Mouse (Mus musculus) heart, postnatal 0 days (tissue): ENCODE data around the gene Snx7. TPM values are rescaled to one million over a fixed set of nuclear protein-coding genes. Genes with fewer than 3 reads are reported as not detected.

ENCODE experiments used
- ATAC-seq: fragments of 200-750 bp; cut with Nextera tagmentation; 2 replicates; pipeline ENCODE4 v1.8.0; 2017; ENCODE audit warnings: low read depth, moderate number of reproducible peaks, moderate library complexity; ENCODE audit not compliant: insufficient read depth
- DNase-seq: peaks from one replicate; pipeline ENCODE4 v3.0.0-alpha.2; 2016; ENCODE audit warnings: low spot score
- H3K27ac ChIP-seq: fragments of 300-500 bp; sonication (generic); 2 replicates; pipeline ENCODE4 v1.5.1; 2014; ENCODE audit warnings: low read depth, mild to moderate bottlenecking
- H3K27me3 ChIP-seq: fragments of 300-500 bp; sonication (generic); 2 replicates; pipeline ENCODE4 v1.6.1; 2014; ENCODE audit warnings: low read length, mixed read lengths; ENCODE audit not compliant: control insufficient read depth, insufficient read depth
- H3K36me3 ChIP-seq: fragments of 300-500 bp; sonication (generic); replicated peaks from 2 replicates; pipeline ENCODE4 v1.6.1; 2014; ENCODE audit warnings: low read length, mixed read lengths; ENCODE audit not compliant: control insufficient read depth, insufficient read depth
- H3K4me1 ChIP-seq: fragments of 300-500 bp; sonication (generic); 2 replicates; pipeline ENCODE4 v1.6.1; 2014; ENCODE audit warnings: antibody characterized with exemption; ENCODE audit not compliant: control insufficient read depth, insufficient read depth
- H3K4me2 ChIP-seq: fragments of 300-500 bp; sonication (generic); 2 replicates; pipeline ENCODE4 v1.6.1; 2014; ENCODE audit warnings: low read depth, mild to moderate bottlenecking, low read length, moderate library complexity
- H3K4me3 ChIP-seq: fragments of 300-500 bp; sonication (generic); 2 replicates; pipeline ENCODE4 v1.5.1; 2014; ENCODE audit warnings: low read depth, low read length
- H3K9ac ChIP-seq: fragments of 300-500 bp; sonication (generic); replicated peaks from 2 replicates; pipeline ENCODE4 v1.6.1; 2014; ENCODE audit warnings: low read depth, low read length, mixed read lengths
- H3K9me3 ChIP-seq: fragments of 300-500 bp; sonication (generic); replicated peaks from 2 replicates; pipeline ENCODE4 v1.6.1; 2016; ENCODE audit warnings: low read length; ENCODE audit not compliant: control insufficient read depth
- CTCF ChIP-seq: IDR thresholded peaks from 2 replicates; pipeline ENCODE4 v1.5.1; 2016; ENCODE audit warnings: antibody characterized with exemption, control low read depth, low read depth
- EP300 ChIP-seq: IDR thresholded peaks from 2 replicates; pipeline ENCODE4 v1.6.1; 2016; ENCODE audit warnings: antibody characterized with exemption, low read depth
- WGBS: fragments of 180-500 bp; shearing (Covaris S2); extraction: QIAGEN DNeasy Blood & Tissue Kit; methylation state at CpG from one replicate; pipeline ENCODE4 v1.1.7; 2014; 5-methylcytosine and 5-hydroxymethylcytosine counted together
- polyA plus RNA-seq: library from polyadenylated mRNA; unstranded; fragments of >200 nt; fragmentation: Nextera tagmentation; extraction: Ambion mirVana; gene quantifications from 2 replicates; pipeline ENCODE4 v1.2.1, GENCODE M21; 2015
- total RNA-seq: library from RNA; depleted of rRNA; stranded (reverse); fragments of >200 nt; gene quantifications from 2 replicates; pipeline ENCODE4 v1.2.3, GENCODE M21; 2014; ENCODE audit warnings: low replicate concordance

The Snx7 gene
- total and polyA plus RNA-seq, 2 experiments from 2014 or later: 19.3 to 28.5 TPM

GRCm38 (mm10) chr3:117788800-117789693 lies 79.7 kb downstream of the Snx7 start:
- Histone ChIP-seq H3K9me3 (no peaks in the 10 kb centered on the region), H3K4me1 (no peaks in the 10 kb centered on the region), H3K27me3 (no peaks in the 10 kb centered on the region), H3K27ac (no peak overlapping the region), H3K4me2 (no peak overlapping the region), H3K36me3 (no peaks in the 10 kb centered on the region), H3K9ac (no peak overlapping the region), H3K4me3 (no peak overlapping the region)
- peak; percentile 49 for TF ChIP-seq CTCF
- TF ChIP-seq EP300: no peak
- no peak for ATAC-seq
- DNase-seq: peak; percentile 19
- 68% methylated on average over 14 of the region's 14 CpGs for WGBS

DNA sequence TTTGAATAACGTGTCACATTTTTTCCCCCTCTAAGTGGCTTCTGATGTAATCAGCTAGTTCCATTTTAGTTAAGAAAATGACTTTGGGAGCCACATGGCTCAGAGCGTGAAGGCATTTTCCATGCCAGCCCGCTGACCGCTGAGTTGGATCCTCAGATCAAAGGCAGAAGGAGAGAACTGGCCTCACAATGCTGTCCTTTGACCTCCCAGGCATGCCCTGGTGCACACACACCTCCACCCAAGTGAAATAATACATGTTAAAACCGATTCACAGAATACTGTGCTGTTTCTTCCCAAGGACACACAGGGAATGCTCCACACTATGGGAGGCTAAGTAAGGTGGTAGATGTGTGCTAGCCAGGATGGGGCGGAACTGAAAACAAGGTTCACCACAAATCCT lies 81.5 kb downstream of the Snx7 start:
- DNase-seq (no peak), ATAC-seq (no peak)
- no peaks in the 10 kb centered on the region for H3K9me3 ChIP-seq
- no peaks in the 10 kb centered on the region for H3K4me1 ChIP-seq
- H3K4me2 ChIP-seq: no peak overlapping the region
- H3K27ac ChIP-seq: no peak overlapping the region
- no peaks in the 10 kb centered on the region for H3K27me3 ChIP-seq
- WGBS: 73% methylated on average over 6 of the region's 6 CpGs
- TF ChIP-seq EP300 (no peak), CTCF (no peak)
- H3K36me3 ChIP-seq: no peaks in the 10 kb centered on the region
- H3K9ac ChIP-seq: no peak overlapping the region
- no peak overlapping the region for H3K4me3 ChIP-seq

DNA sequence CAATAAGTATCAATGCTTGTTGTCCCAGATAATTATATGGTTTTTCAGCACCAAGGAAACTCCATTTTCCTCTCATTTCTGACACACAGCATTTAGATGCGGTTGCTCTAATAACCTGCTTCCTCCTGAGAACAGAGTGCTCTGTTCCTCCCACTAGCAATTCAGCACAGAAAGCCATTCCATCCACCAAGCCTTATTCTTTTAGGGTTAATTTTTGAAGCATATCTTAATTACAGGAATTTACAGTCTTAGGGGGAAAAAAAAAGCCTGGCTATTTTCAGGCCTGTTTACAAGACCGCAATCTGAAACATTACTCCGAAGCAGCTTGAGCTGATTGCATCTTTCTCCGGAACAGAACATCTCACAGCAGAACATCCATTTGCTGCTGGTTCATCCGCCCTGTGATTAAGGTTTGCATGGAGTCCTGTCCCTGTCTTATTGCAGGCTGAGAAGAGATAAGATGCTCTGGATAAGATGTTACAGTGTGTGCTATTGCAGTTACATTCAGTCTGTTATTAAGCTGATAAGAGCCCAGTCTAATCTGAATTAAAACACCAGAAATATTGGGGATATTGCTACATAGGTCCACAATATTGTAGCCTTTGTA lies 116.5 kb downstream of the Snx7 start:
- H3K4me3 ChIP-seq: no peak overlapping the region
- DNase-seq (no peak), ATAC-seq (no peak)
- H3K4me2 ChIP-seq: no peak overlapping the region
- H3K9me3 ChIP-seq: no peaks in the 10 kb centered on the region
- TF ChIP-seq CTCF: no peak
- no peak for TF ChIP-seq EP300
- 84% methylated on average over 5 of the region's 5 CpGs for WGBS
- no peaks in the 10 kb centered on the region for H3K4me1 ChIP-seq
- H3K36me3 ChIP-seq: no peaks in the 10 kb centered on the region
- no peaks in the 10 kb centered on the region for H3K27me3 ChIP-seq
- no peak overlapping the region for H3K9ac ChIP-seq
- H3K27ac ChIP-seq: no peak overlapping the region

DNA sequence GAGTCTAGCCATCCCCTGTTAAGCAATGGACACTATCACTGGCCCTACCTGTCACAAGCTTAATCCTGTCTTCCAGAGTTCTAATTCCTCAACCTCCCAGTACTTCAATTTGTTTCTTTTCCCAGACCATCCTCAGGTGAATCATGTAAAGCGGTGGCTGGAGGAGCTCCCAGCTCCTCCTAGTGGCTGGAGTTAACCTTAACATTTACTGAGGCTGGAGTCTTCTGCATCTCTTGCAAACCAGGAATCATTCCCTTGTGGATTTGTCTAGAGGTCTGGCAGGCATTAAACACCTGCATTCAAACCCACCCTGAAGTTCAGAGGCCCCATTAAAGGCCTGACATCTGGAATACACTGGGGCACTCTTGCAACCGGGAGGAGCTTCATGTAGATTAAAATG lies 117.1 kb downstream of the Snx7 start:
- ATAC-seq: no peak
- DNase-seq: no peak
- Histone ChIP-seq H3K4me1 (no peaks in the 10 kb centered on the region), H3K9me3 (no peaks in the 10 kb centered on the region), H3K36me3 (no peaks in the 10 kb centered on the region), H3K9ac (no peak overlapping the region), H3K27me3 (no peaks in the 10 kb centered on the region), H3K27ac (no peak overlapping the region), H3K4me2 (no peak overlapping the region), H3K4me3 (no peak overlapping the region)
- TF ChIP-seq CTCF: peak; percentile 49
- TF ChIP-seq EP300: no peak
- 49% methylated on average over 2 of the region's 2 CpGs for WGBS

GRCm38 (mm10) chr3:117749256-117749655 lies 119.5 kb downstream of the Snx7 start:
- Histone ChIP-seq H3K36me3 (no peaks in the 10 kb centered on the region), H3K9ac (no peak overlapping the region), H3K4me2 (no peak overlapping the region), H3K4me1 (no peaks in the 10 kb centered on the region), H3K27ac (no peak overlapping the region), H3K27me3 (no peaks in the 10 kb centered on the region), H3K9me3 (no peaks in the 10 kb centered on the region), H3K4me3 (no peak overlapping the region)
- TF ChIP-seq EP300: no peak
- TF ChIP-seq CTCF: no peak
- no peak for DNase-seq
- no peak for ATAC-seq
- WGBS: 87% methylated on average over 3 of the region's 3 CpGs
